Mouse (Mus musculus): Measurements from ENCODE around the gene Nynrin.
A peak's percentile ranks its signal among the peaks of the same experiment; 100 is the strongest.

Nynrin gene

DNA sequence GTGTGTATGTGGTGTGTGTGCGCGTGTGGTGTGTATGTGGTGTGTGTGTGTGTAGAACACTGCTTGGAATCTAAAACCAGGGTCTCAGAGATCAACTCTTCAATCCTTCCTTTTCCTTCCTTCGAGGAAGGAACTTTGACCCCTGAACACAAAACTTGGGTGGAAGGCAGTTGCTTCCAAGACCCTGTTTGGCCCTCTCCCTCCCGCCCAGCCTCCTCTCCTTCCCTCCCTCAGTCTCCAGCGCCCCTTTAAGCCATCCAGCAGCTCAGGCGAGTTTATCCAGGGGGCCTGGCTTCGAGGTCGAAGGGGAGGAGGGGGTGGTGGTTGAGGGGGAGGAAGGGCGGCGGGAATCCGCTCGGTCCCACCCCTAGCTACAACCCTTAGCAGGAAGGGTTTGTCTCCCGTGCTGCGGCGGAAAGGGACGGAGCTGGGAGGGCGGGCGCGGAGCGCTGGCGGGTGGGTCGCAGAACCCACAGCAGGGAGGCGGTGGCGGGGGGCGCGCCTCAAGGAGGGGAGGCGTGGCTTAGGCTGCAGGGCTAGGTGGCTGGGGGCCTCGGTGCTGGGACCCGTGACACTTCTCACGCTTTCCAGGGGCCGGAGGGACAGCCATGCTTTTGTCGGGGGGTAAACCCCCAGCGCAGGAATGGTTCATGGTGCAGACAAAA, at the start of gene Nynrin:
Nynrin (plus strand) TSS at position 390 of the 665 bp plus-strand sequence.
- DNase-seq: peak; percentile 93

DNA sequence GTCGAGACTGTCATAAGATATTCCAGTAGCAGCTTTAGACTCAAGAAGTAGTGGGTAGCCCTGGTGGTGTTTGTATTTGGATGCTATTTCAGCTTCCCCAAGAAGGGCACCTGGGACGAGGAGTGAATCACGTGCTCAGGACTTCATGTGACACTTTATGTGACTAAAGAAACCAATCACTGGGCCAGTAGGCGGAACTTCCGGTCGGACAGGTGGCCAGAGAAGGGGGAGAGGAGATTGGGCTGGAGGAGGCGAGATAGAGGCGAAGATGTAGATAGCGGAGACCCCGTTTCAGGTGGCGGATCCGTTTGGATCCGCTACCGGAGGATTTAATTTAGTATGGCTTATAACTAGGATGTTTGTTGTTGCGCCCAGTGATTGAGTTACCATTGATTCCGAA, 38.9 kb upstream of the Nynrin start:
- DNase-seq: peak; percentile 88

DNA sequence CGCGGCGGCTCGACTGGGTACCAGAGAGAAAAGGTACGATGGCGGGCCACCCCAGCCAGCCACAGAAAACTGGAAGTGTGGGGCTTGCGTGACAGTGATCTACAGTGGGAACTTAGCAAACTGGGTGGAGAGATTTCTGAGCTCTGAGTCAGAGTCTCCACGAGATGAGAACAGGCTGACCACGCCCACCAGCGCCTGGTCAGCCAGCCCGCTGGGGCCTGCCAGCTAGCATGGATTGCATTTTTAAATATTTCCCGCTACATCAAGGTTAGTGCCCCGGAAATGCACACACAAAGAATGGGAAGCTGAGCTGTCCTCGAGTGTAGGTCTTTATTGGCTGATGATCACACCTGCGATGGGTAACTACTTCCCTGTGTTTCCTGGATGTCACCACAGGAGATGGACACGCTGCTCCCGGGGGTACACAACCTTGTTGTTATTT, 38.5 kb upstream of the Nynrin start:
- peak; percentile 82 for DNase-seq

DNA sequence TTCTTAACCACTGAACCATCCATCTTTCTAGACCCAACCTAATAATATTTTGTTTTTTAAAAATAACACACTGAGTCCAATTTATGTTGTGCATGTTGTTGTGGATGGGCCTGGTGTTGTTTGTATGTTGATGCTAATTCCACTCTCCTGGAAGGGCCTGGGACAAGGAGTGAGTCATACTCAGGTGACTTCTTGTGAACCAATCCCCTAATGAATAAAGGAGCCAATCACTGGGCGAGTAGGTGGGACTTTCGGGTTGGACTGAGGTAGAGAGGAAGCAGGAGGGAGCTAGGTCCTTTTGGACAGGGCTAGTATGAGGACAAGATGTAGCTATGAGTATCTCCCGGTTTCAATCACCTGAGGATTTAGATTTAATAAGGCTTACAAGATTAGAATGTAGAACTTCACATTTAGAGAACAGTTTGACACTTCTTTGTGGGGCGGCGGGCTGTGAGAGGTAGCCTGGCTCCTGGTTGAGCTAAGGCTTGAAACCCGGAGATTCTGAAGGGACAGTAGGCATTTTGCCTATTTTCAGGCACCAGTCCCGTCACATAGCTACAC, 33.9 kb upstream of the Nynrin start:
- DNase-seq: peak; percentile 3

DNA sequence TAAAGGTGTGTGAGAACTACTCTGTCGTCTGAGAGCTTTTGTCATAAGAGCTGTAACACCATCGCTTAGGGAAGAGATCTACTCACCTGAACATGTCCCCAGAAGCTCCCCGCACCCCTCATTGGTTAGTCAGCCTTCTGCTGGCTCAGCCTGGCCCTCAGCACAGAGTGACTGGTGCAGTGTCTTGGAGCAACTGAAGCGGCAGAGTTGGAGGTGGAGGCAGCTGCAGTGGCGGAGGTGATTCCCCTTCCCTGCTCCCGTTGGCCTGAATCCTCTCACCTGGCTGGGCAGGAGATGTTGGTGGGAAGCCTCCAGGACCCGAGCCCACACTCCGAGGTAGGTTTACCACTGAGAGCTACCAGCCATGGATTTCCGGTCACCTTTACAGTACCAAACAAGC, 33.2 kb upstream of the Nynrin start:
- peak; percentile 3 for DNase-seq

DNA sequence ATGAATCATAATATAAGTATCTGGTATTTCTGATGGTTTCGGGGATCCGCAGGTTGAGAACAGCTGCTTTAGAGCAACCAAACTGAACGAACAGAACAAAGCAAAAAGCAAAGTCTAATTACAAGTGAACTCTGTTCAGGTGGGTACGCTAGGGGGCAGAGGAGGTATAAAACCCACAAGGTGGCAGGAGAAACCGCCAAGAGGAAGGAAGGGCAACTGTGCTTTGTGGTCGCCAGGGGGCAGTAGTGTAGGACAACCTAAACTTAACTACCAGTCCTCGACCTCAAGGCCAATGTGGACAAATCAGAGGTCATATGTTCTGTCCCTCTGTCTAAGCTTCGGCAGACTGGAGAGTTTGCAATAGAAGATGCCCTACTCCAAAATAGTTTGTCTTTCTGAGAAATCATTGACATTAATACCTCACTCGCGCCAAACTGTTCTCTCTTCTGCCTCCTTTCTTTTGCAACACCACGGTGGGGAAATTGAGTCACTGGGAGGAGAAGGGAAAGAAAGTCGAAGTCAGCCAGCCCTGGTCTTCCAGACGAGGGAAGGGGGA, 31.3 kb upstream of the Nynrin start:
- DNase-seq: peak; percentile 89

DNA sequence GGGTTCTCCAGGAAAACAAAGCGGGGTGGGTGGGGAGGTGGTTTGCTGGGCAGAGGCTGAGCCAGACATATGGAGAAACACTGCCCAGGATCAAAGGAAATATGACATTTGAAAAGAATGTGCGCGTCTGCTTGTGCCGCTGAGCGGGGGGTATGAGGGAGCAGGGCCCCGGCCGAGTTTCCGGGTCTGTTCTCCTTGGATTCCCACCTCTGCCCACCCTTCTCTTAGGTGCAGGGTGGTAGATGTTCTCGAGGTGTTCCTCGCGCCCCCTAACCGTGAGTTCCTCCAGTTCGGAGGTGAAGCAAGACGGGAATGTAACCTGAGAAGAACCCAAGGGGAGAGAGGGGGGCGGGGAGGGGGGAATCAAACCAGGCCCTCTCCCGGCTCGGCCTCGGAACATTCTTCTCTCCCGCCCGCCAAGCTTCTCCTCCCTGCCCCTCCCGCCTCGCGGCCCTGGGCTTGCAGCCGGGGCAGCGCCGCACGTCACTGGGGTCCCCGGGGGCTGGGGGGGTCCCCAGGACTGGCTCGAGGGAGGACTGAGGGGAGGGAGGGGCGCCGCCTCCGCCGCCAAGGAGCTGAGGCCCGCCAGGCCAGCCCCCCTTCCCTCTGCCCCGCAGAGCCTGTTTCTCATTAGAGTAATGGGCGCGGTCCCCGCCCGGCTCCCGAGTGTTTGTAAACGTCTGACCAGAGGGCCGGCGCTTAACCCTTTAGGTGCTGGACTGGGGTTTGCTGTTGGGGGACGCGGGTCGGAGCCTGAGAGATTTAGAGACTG, 30.6 kb upstream of the Nynrin start, which contains the start of gene Nfatc4:
Nfatc4 (plus strand) TSS at position 154 of the 772 bp plus-strand sequence.
- peak; percentile 95 for DNase-seq

DNA sequence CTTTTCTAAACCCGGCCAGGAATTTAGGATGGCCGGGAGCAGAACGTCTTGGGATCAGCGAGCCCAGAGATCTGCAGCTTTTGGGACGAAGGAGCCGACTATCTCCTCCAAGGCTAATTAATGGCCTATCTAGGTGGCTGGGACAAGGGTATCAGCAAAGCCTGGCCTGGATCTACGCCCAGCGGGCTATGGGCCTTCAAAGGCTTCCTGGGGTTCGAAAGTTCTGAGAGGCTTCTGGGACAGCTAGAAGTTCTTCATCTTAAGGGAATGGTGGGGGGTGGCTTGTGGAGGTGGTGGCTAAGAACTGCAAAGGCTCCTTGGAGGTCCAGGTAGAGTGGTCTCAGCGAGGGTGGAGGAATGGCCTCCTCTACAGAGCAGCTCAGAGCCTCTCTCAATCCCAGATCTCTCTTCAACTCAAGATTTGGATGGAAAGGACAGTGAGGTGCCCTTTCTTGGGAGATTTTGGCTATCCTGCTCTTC, 29.8 kb upstream of the Nynrin start:
- DNase-seq: peak; percentile 77

- DNase-seq: peak; percentile 85
These were observed 29.2 kb upstream of the Nynrin start for GRCm38 (mm10) chr14:55824481-55825215.

GRCm38 (mm10) chr14:55825216-55826051, 28.4 kb upstream of the Nynrin start:
- peak; percentile 69 for DNase-seq

DNA sequence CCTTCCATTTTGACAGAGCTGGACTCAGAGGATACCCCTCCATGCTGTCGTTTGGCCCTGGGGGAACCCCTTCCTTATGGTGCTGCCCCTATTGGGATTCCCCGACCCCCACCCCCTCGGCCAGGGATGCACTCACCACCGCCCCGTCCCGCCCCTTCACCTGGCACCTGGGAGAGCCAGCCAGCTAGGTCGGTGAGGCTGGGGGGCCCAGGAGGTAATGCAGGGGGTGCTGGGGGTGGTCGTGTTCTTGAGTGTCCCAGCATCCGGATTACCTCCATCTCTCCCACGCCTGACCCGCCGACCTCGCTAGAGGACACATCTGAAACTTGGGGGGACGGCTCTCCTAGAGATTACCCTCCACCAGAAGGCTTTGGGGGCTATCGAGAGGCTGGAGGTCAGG, 27.7 kb upstream of the Nynrin start:
- DNase-seq: peak; percentile 38

DNA sequence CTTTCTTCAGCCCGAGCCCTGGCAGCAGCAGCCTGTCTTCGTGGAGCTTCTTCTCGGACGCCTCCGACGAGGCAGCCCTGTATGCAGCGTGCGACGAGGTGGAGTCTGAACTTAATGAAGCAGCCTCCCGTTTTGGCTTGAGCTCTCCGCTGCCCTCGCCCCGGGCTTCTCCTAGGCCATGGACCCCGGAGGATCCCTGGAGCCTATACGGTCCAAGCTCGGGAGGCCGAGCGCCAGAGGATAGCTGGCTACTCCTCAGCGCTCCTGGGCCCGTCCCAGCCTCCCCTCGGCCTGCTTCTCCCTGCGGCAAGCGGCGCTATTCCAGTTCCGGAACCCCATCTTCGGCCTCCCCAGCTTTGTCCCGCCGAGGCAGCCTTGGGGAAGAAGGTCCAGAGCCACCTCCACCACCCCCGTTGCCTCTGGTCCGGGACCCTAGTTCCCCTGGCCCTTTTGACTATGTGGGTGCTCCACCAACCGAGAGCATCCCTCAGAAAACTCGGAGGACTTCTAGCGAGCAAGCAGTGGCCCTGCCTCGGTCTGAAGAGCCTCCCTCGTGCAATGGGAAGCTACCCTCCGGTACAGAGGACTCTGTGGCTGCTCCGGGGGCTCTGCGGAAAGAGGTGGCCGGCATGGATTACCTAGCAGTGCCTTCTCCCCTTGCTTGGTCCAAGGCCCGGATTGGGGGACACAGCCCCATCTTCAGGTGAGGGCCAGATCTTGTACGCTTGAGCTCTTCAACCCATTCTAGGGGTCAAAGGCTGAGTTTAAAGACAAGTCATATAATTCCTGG, 27.1 kb upstream of the Nynrin start:
- peak; percentile 44 for DNase-seq

- peak; percentile 72 for DNase-seq
These were observed 25.0 kb upstream of the Nynrin start for GRCm38 (mm10) chr14:55828716-55829263.

GRCm38 (mm10) chr14:55829854-55830253, 24.0 kb upstream of the Nynrin start:
- DNase-seq: no peak

GRCm38 (mm10) chr14:55830331-55830730, 23.5 kb upstream of the Nynrin start:
- no peak for DNase-seq

DNA sequence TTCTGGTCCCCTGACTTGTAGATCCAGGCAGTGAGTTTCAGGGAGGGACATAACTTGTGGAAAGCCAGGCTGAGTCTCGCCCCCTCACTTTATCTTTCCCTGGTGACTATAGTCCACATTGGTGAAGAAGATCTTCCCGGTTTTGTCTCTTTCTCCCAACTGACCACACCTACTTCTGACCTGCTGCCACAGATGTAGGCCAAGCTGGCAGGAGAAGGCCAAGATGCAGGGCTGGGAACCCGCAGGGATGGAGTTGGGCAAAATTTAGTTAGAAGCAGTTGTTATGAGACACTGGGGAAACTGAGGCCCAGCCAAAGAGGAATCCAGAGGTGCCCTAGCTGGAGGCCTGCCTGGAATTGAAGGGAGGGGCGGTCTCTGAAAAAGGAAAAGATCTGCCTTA, 20.7 kb upstream of the Nynrin start:
- no peak for DNase-seq

- DNase-seq: peak; percentile 25
These were observed 18.8 kb upstream of the Nynrin start for GRCm38 (mm10) chr14:55834808-55835533.

DNA sequence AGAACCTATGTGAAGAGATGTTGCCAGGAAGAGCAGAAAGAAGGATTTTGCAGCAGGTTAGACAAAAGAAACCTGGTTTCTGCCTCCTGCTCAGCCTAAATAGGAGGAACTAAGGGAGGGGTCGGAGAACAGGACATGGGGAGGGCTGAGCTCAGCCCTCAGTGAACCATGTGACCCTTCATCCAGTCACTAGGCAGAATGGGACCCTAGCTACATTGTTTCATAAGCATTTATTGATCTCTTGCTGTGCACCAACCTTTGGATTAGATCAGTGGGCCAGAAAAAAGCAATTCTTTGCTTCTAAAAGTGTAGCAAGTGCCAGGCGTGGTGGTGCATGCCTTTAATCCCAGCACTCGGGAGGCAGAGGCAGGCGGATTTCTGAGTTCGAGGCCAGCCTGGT, 15.5 kb upstream of the Nynrin start:
- no peak for DNase-seq

DNA sequence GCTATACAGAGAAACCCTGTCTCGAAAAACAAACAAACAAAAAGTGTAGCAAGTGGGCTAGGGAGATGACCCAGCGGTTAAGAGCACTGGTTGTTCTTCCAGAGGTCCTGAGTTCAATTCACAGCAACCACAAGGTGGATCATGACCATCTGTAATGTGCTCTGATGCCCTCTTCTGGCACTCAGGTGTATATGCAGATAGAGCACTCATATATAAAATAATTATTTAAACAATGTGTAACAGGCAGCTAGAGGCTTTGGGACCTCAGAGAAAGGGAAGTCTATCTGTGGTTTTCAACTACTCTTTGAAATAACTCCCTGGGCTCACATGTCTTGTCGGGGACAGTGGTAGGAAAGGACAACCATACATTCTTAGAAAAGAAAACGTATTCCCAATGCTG, 15.1 kb upstream of the Nynrin start:
- no peak for DNase-seq

GRCm38 (mm10) chr14:55840853-55841366, 12.9 kb upstream of the Nynrin start:
- DNase-seq: no peak

Measured in kidney, postnatal 10 days (tissue).